Mouse (Mus musculus) myocyte (in vitro differentiated cells): Measurements from ENCODE around the gene Slc24a4. TPM values are rescaled to one million over a fixed set of nuclear protein-coding genes. Genes with fewer than 3 reads are reported as not detected.

ENCODE experiments used
- H3K27me3 ChIP-seq: one replicate; pipeline ENCODE4 v1.6.1; 2011; ENCODE audit not compliant: control insufficient read depth, insufficient read depth, insufficient read length
- H3K36me3 ChIP-seq: one replicate; pipeline ENCODE4 v1.6.1; 2011; ENCODE audit not compliant: control insufficient read depth, insufficient read depth
- H3K4me2 ChIP-seq: one replicate; pipeline ENCODE4 v1.6.1; 2011; ENCODE audit warnings: low read depth, control low read depth
- H3K4me3 ChIP-seq: one replicate; pipeline ENCODE4 v1.5.1; 2011; ENCODE audit warnings: mild to moderate bottlenecking, control low read depth, moderate library complexity
- H3K79me2 ChIP-seq: one replicate; pipeline ENCODE4 v1.6.1; 2011; ENCODE audit not compliant: control insufficient read depth, insufficient read depth
- H3ac ChIP-seq: one replicate; pipeline ENCODE4 v1.6.1; 2011; ENCODE audit not compliant: control insufficient read depth, insufficient read length
- CEBPB ChIP-seq: IDR thresholded peaks from 2 replicates; pipeline ENCODE4 v1.6.1; 2011; ENCODE audit warnings: mild to moderate bottlenecking, moderate library complexity; ENCODE audit not compliant: poor library complexity, insufficient read depth, severe bottlenecking
- E2F4 ChIP-seq: IDR thresholded peaks from one replicate; pipeline ENCODE4 v1.6.1; 2011; ENCODE audit warnings: mild to moderate bottlenecking, control low read depth, moderate library complexity; ENCODE audit not compliant: insufficient read depth
- MAX ChIP-seq: IDR thresholded peaks from one replicate; pipeline ENCODE4 v1.6.1; 2011; ENCODE audit warnings: low read depth, mild to moderate bottlenecking, control low read depth
- MYOD1 ChIP-seq, 3 experiments: IDR thresholded peaks; one replicate each; pipeline ENCODE4 v1.6.1; 2011; ENCODE audit warnings: control low read depth in 2 of 3, low read depth in 2 of 3, mild to moderate bottlenecking in 2 of 3, moderate library complexity in 1 of 3; ENCODE audit not compliant: insufficient read length in 2 of 3, control insufficient read depth in 1 of 3
- MYOG ChIP-seq, 3 experiments: IDR thresholded peaks; one replicate each; pipeline ENCODE4 v1.6.1; 2011; ENCODE audit warnings: control low read depth in 2 of 3, low read depth in 2 of 3, mild to moderate bottlenecking in 2 of 3; ENCODE audit not compliant: insufficient read length in 2 of 3, control insufficient read depth in 1 of 3, insufficient read depth in 1 of 3
- POLR2A ChIP-seq: IDR thresholded peaks from one replicate; pipeline ENCODE4 v1.6.1; 2011; ENCODE audit warnings: low read depth, mild to moderate bottlenecking, control low read depth, moderate library complexity; ENCODE audit not compliant: insufficient read length
- POLR2AphosphoS2 ChIP-seq: IDR thresholded peaks from one replicate; pipeline ENCODE4 v1.6.1; 2011; ENCODE audit warnings: low read depth, control low read depth; ENCODE audit not compliant: insufficient read length
- REST ChIP-seq: IDR thresholded peaks from one replicate; pipeline ENCODE4 v1.6.1; 2011; ENCODE audit warnings: mild to moderate bottlenecking, control low read depth, moderate library complexity; ENCODE audit not compliant: insufficient read depth, insufficient read length
- SRF ChIP-seq: IDR thresholded peaks from one replicate; pipeline ENCODE4 v1.6.1; 2011; ENCODE audit warnings: low read depth; ENCODE audit not compliant: control insufficient read depth, insufficient read length
- TCF12 ChIP-seq: IDR thresholded peaks from one replicate; pipeline ENCODE4 v1.6.1; 2011; ENCODE audit warnings: mild to moderate bottlenecking, control low read depth; ENCODE audit not compliant: poor library complexity, insufficient read depth, severe bottlenecking
- TCF3 ChIP-seq: IDR thresholded peaks from one replicate; pipeline ENCODE4 v1.6.1; 2011; ENCODE audit warnings: low read depth, control low read depth; ENCODE audit not compliant: insufficient read length
- USF1 ChIP-seq: IDR thresholded peaks from one replicate; pipeline ENCODE4 v1.6.1; 2011; ENCODE audit warnings: low read depth, mild to moderate bottlenecking, control low read depth, moderate library complexity
- polyA plus RNA-seq: library from polyadenylated mRNA; unstranded; fragments of >200 nt; fragmentation: generic; extraction: Trizol; gene quantifications from one replicate; pipeline ENCODE4 v1.2.1, GENCODE M21; 2012; ENCODE audit warnings: missing spikeins

Gene Slc24a4
- polyA plus RNA-seq, 1 experiment: 0.01 TPM

DNA sequence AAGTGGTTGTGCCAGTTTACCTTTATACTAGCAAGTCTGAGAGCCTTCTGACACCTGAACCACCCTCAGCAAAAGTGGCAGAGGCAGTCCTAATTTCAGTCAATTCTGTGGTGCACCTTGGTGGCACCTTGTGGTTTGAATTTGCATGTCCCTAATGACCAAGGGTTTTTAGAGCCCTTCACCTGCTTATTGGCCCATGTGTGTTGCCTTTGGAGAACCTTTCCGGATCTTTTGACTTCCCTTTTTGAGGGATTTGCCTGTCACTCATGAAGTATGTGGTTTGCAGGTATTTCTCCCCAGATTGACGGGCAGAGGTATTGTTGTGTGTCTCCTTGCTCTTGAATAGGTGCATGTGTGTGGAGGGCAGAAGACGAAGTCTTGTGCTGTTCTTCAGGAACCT lies 181.7 kb downstream of the Slc24a4 start:
- Histone ChIP-seq H3K4me3 (no peak overlapping the region), H3ac (no peak overlapping the region), H3K27me3 (no peaks in the 10 kb centered on the region), H3K79me2 (peaks cover 44% of the 10 kb centered on the region), H3K36me3 (peaks cover 12% of the 10 kb centered on the region), H3K4me2 (no peak overlapping the region)
- no peak for TF ChIP-seq TCF3
- no peak for TF ChIP-seq MYOD1 (IDR thresholded peaks at IDR 0.05; ENCODE audit: control insufficient read depth in 1 of 3, insufficient read length in 2 of 3, low read depth in 2 of 3)
- TF ChIP-seq POLR2AphosphoS2: no peak
- no peak for TF ChIP-seq SRF
- TF ChIP-seq CEBPB: no peak
- no peak for TF ChIP-seq POLR2A
- TF ChIP-seq MAX: no peak
- no peak for TF ChIP-seq MYOG (IDR thresholded peaks at IDR 0.05; ENCODE audit: control insufficient read depth in 1 of 3, insufficient read depth in 1 of 3, insufficient read length in 2 of 3, low read depth in 2 of 3)

DNA sequence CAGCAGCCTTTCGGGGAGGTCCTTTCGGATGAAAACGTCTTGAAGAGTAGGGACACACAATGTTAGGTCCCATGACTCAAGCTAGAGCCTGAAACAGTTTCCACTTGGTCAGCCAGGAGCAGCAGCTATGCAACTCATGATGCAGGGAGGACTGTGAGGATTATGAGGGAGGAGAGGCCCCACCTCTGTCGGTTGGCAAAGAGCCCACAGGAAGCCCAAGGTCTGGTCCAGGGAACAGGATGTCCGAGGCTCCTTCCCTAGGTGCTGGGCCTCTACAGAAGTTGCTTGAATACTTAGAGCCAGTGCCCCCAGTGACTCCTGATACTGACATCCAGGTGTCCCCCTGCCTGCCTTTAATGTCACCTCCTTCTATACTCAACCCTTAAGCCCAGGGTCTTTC lies 182.9 kb downstream of the Slc24a4 start:
- Histone ChIP-seq H3ac (no peak overlapping the region), H3K79me2 (peaks cover 43% of the 10 kb centered on the region), H3K4me2 (no peak overlapping the region), H3K4me3 (no peak overlapping the region), H3K27me3 (no peaks in the 10 kb centered on the region), H3K36me3 (peaks cover 12% of the 10 kb centered on the region)
- TF ChIP-seq TCF3 (no peak), POLR2AphosphoS2 (no peak), USF1 (no peak), MAX (no peak), SRF (no peak), TCF12 (no peak), POLR2A (no peak), MYOG (IDR thresholded peaks at IDR 0.05; ENCODE audit: control insufficient read depth in 1 of 3, insufficient read depth in 1 of 3, insufficient read length in 2 of 3, low read depth in 2 of 3) (no peak), CEBPB (no peak), MYOD1 (IDR thresholded peaks at IDR 0.05; ENCODE audit: control insufficient read depth in 1 of 3, insufficient read length in 2 of 3, low read depth in 2 of 3) (no peak), E2F4 (no peak), REST (no peak)

Other genes starting within 250 kb of the Slc24a4 start
- 3.0 TPM for gene Trip11, start 215.5 kb upstream of the Slc24a4 start, polyA plus RNA-seq
- 2.8 TPM for gene Atxn3, start 170.5 kb upstream of the Slc24a4 start, polyA plus RNA-seq
- gene Cpsf2, start 152.7 kb upstream of the Slc24a4 start, polyA plus RNA-seq: 11.0 TPM
- gene Rin3, start 154.3 kb downstream of the Slc24a4 start, polyA plus RNA-seq: 23.4 TPM